ENCODE assay signal across 25 mouse cellular contexts in the genomic region with DNA sequence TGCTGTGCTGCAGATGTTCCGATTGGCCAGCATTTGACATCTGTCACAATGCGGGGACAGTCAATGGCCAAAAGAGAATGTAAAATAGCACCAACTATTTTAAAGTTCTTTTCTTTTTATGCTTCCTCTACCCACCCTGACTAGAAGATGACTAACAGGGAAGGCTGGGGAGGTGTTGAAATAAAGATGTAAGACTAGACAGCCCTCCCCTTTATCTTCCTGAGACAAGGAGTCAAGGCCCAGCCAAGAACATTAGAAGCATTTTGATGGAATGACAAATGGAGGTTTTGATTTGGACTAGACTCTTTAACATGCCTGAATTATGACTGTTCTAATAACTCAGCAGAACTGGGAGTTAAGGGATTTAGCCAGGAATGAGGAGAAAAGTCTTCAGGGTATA.
"Had no signal": no experiment of that assay in that cellular context is flagged by ENCODE, and none has a peak within 500 bp of the region (broad histone marks: within the 10 kb centered on the region; RNA-seq: fewer than 3 reads in every experiment).

No protein-coding gene starts in this region.

- H3K36me3 ChIP-seq: heart, embryonic 10.5 days; heart, embryonic 12.5 days; hindbrain, embryonic 10.5 days; hindbrain, embryonic 12.5 days; intestine, embryonic 15.5 days; limb, embryonic 13.5 days; limb, embryonic 15.5 days; liver, embryonic 12.5 days had no signal

- H3K4me1 ChIP-seq: heart, embryonic 10.5 days; heart, embryonic 12.5 days; hindbrain, embryonic 10.5 days; hindbrain, embryonic 12.5 days; intestine, embryonic 15.5 days; limb, embryonic 15.5 days; liver, embryonic 12.5 days had no signal

- H3K9me3 ChIP-seq: heart, embryonic 10.5 days; heart, embryonic 12.5 days; hindbrain, embryonic 10.5 days; hindbrain, embryonic 12.5 days; intestine, embryonic 15.5 days; limb, embryonic 13.5 days; limb, embryonic 15.5 days; liver, embryonic 12.5 days had no signal

- H3K27me3 ChIP-seq: heart, embryonic 12.5 days; hindbrain, embryonic 12.5 days; intestine, embryonic 15.5 days; limb, embryonic 13.5 days; limb, embryonic 15.5 days; liver, embryonic 12.5 days had no signal

- ATAC-seq: hindbrain, embryonic 16.5 days; inflammation-experienced regulatory T-cells, adult 6 months; intestine, embryonic 15.5 days; intestine, postnatal 0 days; liver, embryonic 12.5 days had no signal

- DNase-seq: gastrocnemius, adult 2 months; gastrocnemius, postnatal 10 days; gastrocnemius, postnatal 25 days; heart, adult 18-20 months; heart, postnatal 10 days; heart, postnatal 4 days; kidney, adult 18-20 months; kidney, adult 8-10 months; kidney, postnatal 10 days; kidney, postnatal 25 days; kidney, postnatal 4 days had no signal

- H3K9ac ChIP-seq: heart, embryonic 12.5 days; hindbrain, embryonic 12.5 days; hindbrain, embryonic 14.5 days; intestine, embryonic 15.5 days; limb, embryonic 13.5 days; limb, embryonic 15.5 days; liver, embryonic 12.5 days; liver, embryonic 14.5 days had no signal

- H3K27ac ChIP-seq: gastrocnemius, adult 2 months; heart, embryonic 10.5 days; hindbrain, embryonic 10.5 days; hindbrain, embryonic 12.5 days; hindbrain, embryonic 14.5 days; intestine, embryonic 15.5 days; layer of hippocampus, adult 2 months; limb, embryonic 13.5 days; limb, embryonic 15.5 days; liver, embryonic 12.5 days; liver, embryonic 14.5 days had no signal

- H3K4me2 ChIP-seq: heart, embryonic 12.5 days; hindbrain, embryonic 12.5 days; hindbrain, embryonic 14.5 days; intestine, embryonic 15.5 days; limb, embryonic 13.5 days; limb, embryonic 15.5 days; liver, embryonic 12.5 days had no signal

- H3K4me3 ChIP-seq: gastrocnemius, adult 2 months; heart, embryonic 10.5 days; heart, embryonic 12.5 days; hindbrain, embryonic 10.5 days; hindbrain, embryonic 12.5 days; intestine, embryonic 15.5 days; layer of hippocampus, adult 2 months; limb, embryonic 13.5 days; limb, embryonic 15.5 days; liver, embryonic 12.5 days had no signal
